In genomic region chr16:18394056-18394455, GRCm38 (mm10) we compare ENCODE assay signal across 8 mouse cellular contexts. TPM values are rescaled to one million over a fixed set of nuclear protein-coding genes. Genes with fewer than 3 reads are reported as not detected.
DNase-seq lines count a peak whose midpoint lies in the region; ATAC-seq and TF ChIP-seq lines count a peak whose summit lies in the region.

No protein-coding gene starts in this region.

- H3K27ac ChIP-seq in heart, postnatal 0 days (ENCODE audit: low read depth): peak overlapping the region; percentile 92
- H3K27ac ChIP-seq in embryonic facial prominence, embryonic 14.5 days (replicated peaks; ENCODE audit: low read depth, low read length): no peak overlapping the region
- H3K27ac ChIP-seq in hindbrain, embryonic 16.5 days (ENCODE audit: low read depth, low read length): no peak overlapping the region
- H3K27ac ChIP-seq in midbrain, postnatal 0 days (ENCODE audit: low read depth, low read length): no peak overlapping the region; the same call in 1 of the 2 replicates
- H3K27ac ChIP-seq in layer of hippocampus, adult 2 months: no peak overlapping the region

- H3K4me3 ChIP-seq in heart, postnatal 0 days (ENCODE audit: low read depth, low read length): peak overlapping the region; percentile 73
- H3K4me3 ChIP-seq in embryonic facial prominence, embryonic 14.5 days (ENCODE audit: low read depth, low read length): no peak overlapping the region
- peak overlapping the region; percentile 0; the same call in 1 of the 2 replicates for H3K4me3 ChIP-seq in hindbrain, embryonic 16.5 days (ENCODE audit: low read length)
- H3K4me3 ChIP-seq in midbrain, postnatal 0 days (ENCODE audit: low read depth, low read length): peak overlapping the region; percentile 76; the same call in 1 of the 2 replicates
- H3K4me3 ChIP-seq in layer of hippocampus, adult 2 months: no peak overlapping the region

- no peak for DNase-seq in heart, postnatal 0 days (ENCODE audit: low spot score)
- DNase-seq in heart, postnatal 4 days: no peak
- DNase-seq in embryonic facial prominence, embryonic 14.5 days (ENCODE audit: low spot score): no peak
- no peak for DNase-seq in midbrain, postnatal 0 days (ENCODE audit: low spot score)
- DNase-seq in gastrocnemius, postnatal 25 days: no peak
- no peak for DNase-seq in layer of hippocampus, adult 2 months (ENCODE audit: low spot score in 2 of 2)
- DNase-seq in layer of hippocampus, postnatal 10 days (ENCODE audit: low spot score in 2 of 2): no peak

- no peak overlapping the region for H3K9ac ChIP-seq in heart, postnatal 0 days (replicated peaks; ENCODE audit: low read depth, low read length)
- peak overlapping the region; percentile 77; the same call in 1 of the 2 replicates for H3K9ac ChIP-seq in embryonic facial prominence, embryonic 14.5 days (ENCODE audit: low read depth, low read length)
- H3K9ac ChIP-seq in hindbrain, embryonic 16.5 days (ENCODE audit: low read depth, low read length): 0 out of 2 replicates have a peak overlapping the region, but pooled peaks have one; percentile 33
- H3K9ac ChIP-seq in midbrain, postnatal 0 days (replicated peaks; ENCODE audit: low read length, poor library complexity, severe bottlenecking): no peak overlapping the region

- no peak for ATAC-seq in heart, postnatal 0 days (ENCODE audit: insufficient read depth, low read depth)
- no peak for ATAC-seq in embryonic facial prominence, embryonic 14.5 days (ENCODE audit: low read depth)
- no peak for ATAC-seq in hindbrain, embryonic 16.5 days
- no peak for ATAC-seq in midbrain, postnatal 0 days (ENCODE audit: low FRiP score)

- 49% methylated on average over 3 of the region's 3 CpGs for WGBS in heart, postnatal 0 days
- 76% methylated on average over 3 of the region's 3 CpGs for WGBS in embryonic facial prominence, embryonic 14.5 days
- WGBS in hindbrain, embryonic 16.5 days: 53% methylated on average over 3 of the region's 3 CpGs
- WGBS in midbrain, postnatal 0 days: 53% methylated on average over 3 of the region's 3 CpGs

- no peaks in the 10 kb centered on the region for H3K9me3 ChIP-seq in heart, postnatal 0 days (replicated peaks; ENCODE audit: control insufficient read depth, low read length)
- H3K9me3 ChIP-seq in embryonic facial prominence, embryonic 14.5 days (ENCODE audit: control insufficient read depth, low read length): no peaks in the 10 kb centered on the region
- H3K9me3 ChIP-seq in hindbrain, embryonic 16.5 days (ENCODE audit: control insufficient read depth, low read length): no peaks in the 10 kb centered on the region
- no peaks in the 10 kb centered on the region for H3K9me3 ChIP-seq in midbrain, postnatal 0 days (ENCODE audit: low read length)

- no peak for TF ChIP-seq EP300 in heart, postnatal 0 days (IDR thresholded peaks at IDR 0.05; ENCODE audit: low read depth)

- no peak for TF ChIP-seq CTCF in heart, postnatal 0 days (IDR thresholded peaks at IDR 0.05; ENCODE audit: low read depth)
- no peak for TF ChIP-seq CTCF in midbrain, postnatal 0 days (IDR thresholded peaks at IDR 0.05)
- TF ChIP-seq CTCF in layer of hippocampus, adult 2 months (conservative IDR thresholded peaks at IDR 0.05): no peak

- H3K4me1 ChIP-seq in heart, postnatal 0 days (ENCODE audit: control insufficient read depth, insufficient read depth): peaks cover 30% of the 10 kb centered on the region
- peaks cover 21% of the 10 kb centered on the region for H3K4me1 ChIP-seq in embryonic facial prominence, embryonic 14.5 days (ENCODE audit: control insufficient read depth, insufficient read depth, low read length)
- H3K4me1 ChIP-seq in hindbrain, embryonic 16.5 days (ENCODE audit: control insufficient read depth, insufficient read depth, low read depth, low read length): peaks cover 40% of the 10 kb centered on the region
- H3K4me1 ChIP-seq in midbrain, postnatal 0 days (ENCODE audit: insufficient read depth, low read length): peaks cover 10% of the 10 kb centered on the region

- H3K4me2 ChIP-seq in heart, postnatal 0 days (ENCODE audit: low read depth, low read length): peak overlapping the region; percentile 97
- peak overlapping the region; percentile 87; the same call in 1 of the 2 replicates for H3K4me2 ChIP-seq in embryonic facial prominence, embryonic 14.5 days (ENCODE audit: low read depth, low read length)
- peak overlapping the region; percentile 96 for H3K4me2 ChIP-seq in hindbrain, embryonic 16.5 days (ENCODE audit: low read length)
- peak overlapping the region; percentile 95 for H3K4me2 ChIP-seq in midbrain, postnatal 0 days (ENCODE audit: low read depth, low read length, poor library complexity, severe bottlenecking)

- no peaks in the 10 kb centered on the region for H3K27me3 ChIP-seq in heart, postnatal 0 days (ENCODE audit: control insufficient read depth, insufficient read depth, low read length)
- no peaks in the 10 kb centered on the region for H3K27me3 ChIP-seq in embryonic facial prominence, embryonic 14.5 days (replicated peaks; ENCODE audit: control insufficient read depth, insufficient read depth, low read length)
- H3K27me3 ChIP-seq in hindbrain, embryonic 16.5 days (replicated peaks; ENCODE audit: control insufficient read depth, insufficient read depth, low read length): no peaks in the 10 kb centered on the region
- no peaks in the 10 kb centered on the region for H3K27me3 ChIP-seq in midbrain, postnatal 0 days (ENCODE audit: insufficient read depth, low read length)

- peaks cover 25% of the 10 kb centered on the region for H3K36me3 ChIP-seq in heart, postnatal 0 days (replicated peaks; ENCODE audit: control insufficient read depth, insufficient read depth, low read length)
- H3K36me3 ChIP-seq in embryonic facial prominence, embryonic 14.5 days (ENCODE audit: control insufficient read depth, insufficient read depth, low read length): peaks cover 24% of the 10 kb centered on the region
- H3K36me3 ChIP-seq in hindbrain, embryonic 16.5 days (ENCODE audit: control insufficient read depth, insufficient read depth, low read length): peaks cover 22% of the 10 kb centered on the region
- peaks cover 27% of the 10 kb centered on the region for H3K36me3 ChIP-seq in midbrain, postnatal 0 days (ENCODE audit: insufficient read depth, low read length)

RNA-seq across cellular contexts. Expression of gene Txnrd2, which starts 32.1 kb away (rescaled TPM):
- 12.7 and 14.7 TPM in 2 replicates for total RNA-seq in heart, postnatal 0 days (2014; rRNA removed; ENCODE audit: low replicate concordance)
- 40.0 and 41.2 TPM in 2 replicates for polyA plus RNA-seq in heart, postnatal 0 days (2015; fragmentation: Nextera tagmentation; extraction: Ambion mirVana)
- 10 to 100 TPM; 26.7 to 29.0 TPM for total RNA-seq in heart, postnatal 4 days (2021)
- polyA plus RNA-seq in embryonic facial prominence, embryonic 14.5 days (2014; fragmentation: Nextera tagmentation; extraction: Ambion mirVana): 14.7 TPM in 2 replicates
- 37.5 and 40.6 TPM in 2 replicates for polyA plus RNA-seq in hindbrain, embryonic 16.5 days (2015; fragmentation: Nextera tagmentation; extraction: Ambion mirVana)
- total RNA-seq in midbrain, postnatal 0 days (2014; rRNA removed): 13.3 and 22.9 TPM in 2 replicates
- polyA plus RNA-seq in midbrain, postnatal 0 days (2015; fragmentation: Nextera tagmentation; extraction: Ambion mirVana): 38.3 and 42.6 TPM in 2 replicates
- 10 to 100 TPM; 16.0 to 16.9 TPM for total RNA-seq in gastrocnemius, postnatal 25 days (2021)
- 10 to 100 TPM; 19.7 to 21.4 TPM for total RNA-seq in layer of hippocampus, adult 2 months (2021)
- 10 to 100 TPM; 22.1 to 28.4 TPM for total RNA-seq in layer of hippocampus, postnatal 10 days (2021)

RNA-seq across cellular contexts. Expression of gene Comt, which starts 32.6 kb away (rescaled TPM):
- 160 and 168 TPM in 2 replicates for total RNA-seq in heart, postnatal 0 days (2014; rRNA removed; ENCODE audit: low replicate concordance)
- 155 and 158 TPM in 2 replicates for polyA plus RNA-seq in heart, postnatal 0 days (2015; fragmentation: Nextera tagmentation; extraction: Ambion mirVana)
- total RNA-seq in heart, postnatal 4 days (2021): 100 to 1,000 TPM; 116 to 122 TPM
- 85.4 and 86.4 TPM in 2 replicates for polyA plus RNA-seq in embryonic facial prominence, embryonic 14.5 days (2014; fragmentation: Nextera tagmentation; extraction: Ambion mirVana)
- polyA plus RNA-seq in hindbrain, embryonic 16.5 days (2015; fragmentation: Nextera tagmentation; extraction: Ambion mirVana): 119 and 123 TPM in 2 replicates
- 62.3 and 74.6 TPM in 2 replicates for total RNA-seq in midbrain, postnatal 0 days (2014; rRNA removed)
- 95.0 and 103 TPM in 2 replicates for polyA plus RNA-seq in midbrain, postnatal 0 days (2015; fragmentation: Nextera tagmentation; extraction: Ambion mirVana)
- total RNA-seq in gastrocnemius, postnatal 25 days (2021): 10 to 100 TPM; 33.3 to 44.8 TPM
- total RNA-seq in layer of hippocampus, adult 2 months (2021): 10 to 100 TPM; 74.6 to 75.1 TPM
- 10 to 100 TPM; 55.3 to 59.8 TPM for total RNA-seq in layer of hippocampus, postnatal 10 days (2021)

RNA-seq across cellular contexts. Expression of gene Arvcf, which starts 46.1 kb away (rescaled TPM):
- total RNA-seq in heart, postnatal 0 days (2014; rRNA removed; ENCODE audit: low replicate concordance): 62.1 and 95.5 TPM in 2 replicates
- 22.5 and 22.6 TPM in 2 replicates for polyA plus RNA-seq in heart, postnatal 0 days (2015; fragmentation: Nextera tagmentation; extraction: Ambion mirVana)
- 10 to 100 TPM; 43.5 to 44.2 TPM for total RNA-seq in heart, postnatal 4 days (2021)
- polyA plus RNA-seq in embryonic facial prominence, embryonic 14.5 days (2014; fragmentation: Nextera tagmentation; extraction: Ambion mirVana): 23.0 and 23.5 TPM in 2 replicates
- 68.3 and 80.3 TPM in 2 replicates for polyA plus RNA-seq in hindbrain, embryonic 16.5 days (2015; fragmentation: Nextera tagmentation; extraction: Ambion mirVana)
- total RNA-seq in midbrain, postnatal 0 days (2014; rRNA removed): 161 and 219 TPM in 2 replicates
- 54.5 and 60.6 TPM in 2 replicates for polyA plus RNA-seq in midbrain, postnatal 0 days (2015; fragmentation: Nextera tagmentation; extraction: Ambion mirVana)
- 10 to 100 TPM; 12.5 to 14.3 TPM for total RNA-seq in gastrocnemius, postnatal 25 days (2021)
- total RNA-seq in layer of hippocampus, adult 2 months (2021): 10 to 100 TPM; 40.4 to 41.4 TPM
- total RNA-seq in layer of hippocampus, postnatal 10 days (2021): 10 to 100 TPM; 46.2 to 53.9 TPM

RNA-seq across cellular contexts. Expression of gene Tango2, which starts 46.2 kb away (rescaled TPM):
- 55.3 and 56.9 TPM in 2 replicates for total RNA-seq in heart, postnatal 0 days (2014; rRNA removed; ENCODE audit: low replicate concordance)
- 65.8 and 69.0 TPM in 2 replicates for polyA plus RNA-seq in heart, postnatal 0 days (2015; fragmentation: Nextera tagmentation; extraction: Ambion mirVana)
- 10 to 100 TPM; 47.0 to 48.8 TPM for total RNA-seq in heart, postnatal 4 days (2021)
- 28.2 and 30.6 TPM in 2 replicates for polyA plus RNA-seq in embryonic facial prominence, embryonic 14.5 days (2014; fragmentation: Nextera tagmentation; extraction: Ambion mirVana)
- polyA plus RNA-seq in hindbrain, embryonic 16.5 days (2015; fragmentation: Nextera tagmentation; extraction: Ambion mirVana): 101 and 112 TPM in 2 replicates
- total RNA-seq in midbrain, postnatal 0 days (2014; rRNA removed): 40.3 and 44.1 TPM in 2 replicates
- 88.0 and 94.8 TPM in 2 replicates for polyA plus RNA-seq in midbrain, postnatal 0 days (2015; fragmentation: Nextera tagmentation; extraction: Ambion mirVana)
- 10 to 100 TPM; 37.3 to 37.6 TPM for total RNA-seq in gastrocnemius, postnatal 25 days (2021)
- total RNA-seq in layer of hippocampus, adult 2 months (2021): 100 to 1,000 TPM; 128 to 130 TPM
- total RNA-seq in layer of hippocampus, postnatal 10 days (2021): 100 to 1,000 TPM; 100 to 102 TPM

Comparison
In these comparisons a context has a peak if more than half of its experiments do, and no peak if none do; other contexts are left out.
1. H3K4me3 ChIP-seq: peak in heart, postnatal 0 days (single experiment), hindbrain, embryonic 16.5 days (single experiment) and midbrain, postnatal 0 days (single experiment); none in embryonic facial prominence, embryonic 14.5 days (single experiment) and layer of hippocampus, adult 2 months (single experiment).
2. H3K9ac ChIP-seq: peak in embryonic facial prominence, embryonic 14.5 days (single experiment) and hindbrain, embryonic 16.5 days (single experiment); none in heart, postnatal 0 days (single experiment) and midbrain, postnatal 0 days (single experiment).
3. Peak in every context shown above with its lines, with median percentiles within 50 percentile points of each other: H3K4me2 ChIP-seq.